Mouse (Mus musculus): Measurements from ENCODE around the gene Ap5z1.

DNA sequence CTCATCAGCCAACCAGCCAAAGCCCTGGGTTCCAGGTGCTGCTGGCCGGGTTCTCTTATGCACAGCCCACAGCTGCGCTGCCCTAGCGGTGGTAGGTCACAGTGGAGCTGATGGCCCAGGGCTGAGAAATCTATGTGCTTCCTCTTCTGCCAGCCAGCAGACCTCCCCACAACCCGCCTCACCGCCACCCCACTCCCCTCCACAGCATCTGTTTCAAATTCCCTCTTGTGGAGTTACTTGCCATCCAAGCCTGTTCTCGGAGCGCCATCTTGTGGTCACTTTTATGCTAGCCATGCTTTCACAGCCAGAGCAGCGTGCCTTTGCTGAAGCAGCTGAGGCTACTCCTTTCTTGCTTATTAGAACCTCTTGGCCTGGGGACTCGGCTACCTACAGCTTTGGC, 15.7 kb upstream of the Ap5z1 start:
- TF ChIP-seq CTCF (IDR thresholded peaks at IDR 0.05; ENCODE audit: insufficient read depth, low read depth, low read length) (peak; percentile 81), POLR2A (IDR thresholded peaks at IDR 0.05; ENCODE audit: insufficient read depth, low read depth, low read length) (no peak)
